Mouse (Mus musculus): ENCODE measurements around the gene Pikfyve. TPM values are rescaled to one million over a fixed set of nuclear protein-coding genes. Genes with fewer than 3 reads are reported as not detected.
"Not testable (repeated sequence)": the region's sequence is repeated elsewhere in the genome, so short reads cannot be mapped to it uniquely, and the experiment has no call there.

Gene Pikfyve
- polyA plus RNA-seq, 1 experiment from 2014 or later = 6.7 TPM

GRCm38 (mm10) chr1:65217972-65218371, 31.5 kb downstream of the Pikfyve start:
- no peak overlapping the region for H3K4me3 ChIP-seq (ENCODE audit: low read depth, low read length)

DNA sequence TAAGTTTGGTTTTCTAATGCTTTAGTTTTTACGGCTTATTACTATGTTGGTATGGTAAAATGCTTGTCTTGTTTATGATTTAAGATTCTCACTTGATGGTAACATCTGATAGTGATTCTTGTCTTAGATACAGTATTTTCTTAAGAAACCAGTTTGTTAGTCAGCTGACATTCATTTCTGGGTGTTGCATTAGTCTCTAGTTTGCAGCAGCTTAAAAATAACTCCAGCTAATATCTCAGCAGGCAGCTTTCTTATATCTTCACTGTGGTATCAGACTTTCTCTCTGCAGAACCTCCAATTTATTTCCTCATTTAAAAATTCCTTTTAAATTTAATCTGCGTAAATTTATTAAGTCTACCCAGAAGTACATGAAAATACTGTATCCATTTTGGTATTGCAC, 37.2 kb downstream of the Pikfyve start:
- 91% methylated on average over 2 of the region's 2 CpGs for WGBS
- H3K27ac ChIP-seq (ENCODE audit: low read depth, low read length) = no peak overlapping the region
- H3K9ac ChIP-seq (ENCODE audit: low read depth, low read length) = no peak overlapping the region
- no peaks in the 10 kb centered on the region for H3K27me3 ChIP-seq (replicated peaks; ENCODE audit: control insufficient read depth, insufficient read depth, low read length)
- ATAC-seq = no peak
- no peak for TF ChIP-seq CTCF (IDR thresholded peaks at IDR 0.05; ENCODE audit: low read depth)
- no peaks in the 10 kb centered on the region for H3K9me3 ChIP-seq (ENCODE audit: control insufficient read depth)
- no peak overlapping the region for H3K4me3 ChIP-seq (ENCODE audit: low read depth, low read length)
- H3K4me2 ChIP-seq (replicated peaks; ENCODE audit: low read depth) = no peak overlapping the region
- H3K36me3 ChIP-seq (ENCODE audit: control insufficient read depth, insufficient read depth) = peaks cover 26% of the 10 kb centered on the region
- no peaks in the 10 kb centered on the region for H3K4me1 ChIP-seq (replicated peaks; ENCODE audit: control insufficient read depth, insufficient read depth, low read length)

More at GRCm38 (mm10) chr1:65217972-65218371, 31.5 kb downstream of the Pikfyve start:
- no peak overlapping the region for H3K4me2 ChIP-seq (replicated peaks; ENCODE audit: low read depth)
- 81% methylated on average over 1 of the region's 1 CpGs for WGBS
- no peak for TF ChIP-seq CTCF (IDR thresholded peaks at IDR 0.05; ENCODE audit: low read depth)
- H3K9ac ChIP-seq (ENCODE audit: low read depth, low read length) = no peak overlapping the region
- ATAC-seq = no peak
- no peaks in the 10 kb centered on the region for H3K9me3 ChIP-seq (ENCODE audit: control insufficient read depth)
- H3K27me3 ChIP-seq (replicated peaks; ENCODE audit: control insufficient read depth, insufficient read depth, low read length) = no peaks in the 10 kb centered on the region
- H3K4me1 ChIP-seq (replicated peaks; ENCODE audit: control insufficient read depth, insufficient read depth, low read length) = no peaks in the 10 kb centered on the region
- peaks cover 24% of the 10 kb centered on the region for H3K36me3 ChIP-seq (ENCODE audit: control insufficient read depth, insufficient read depth)
- no peak overlapping the region for H3K27ac ChIP-seq (ENCODE audit: low read depth, low read length)

DNA sequence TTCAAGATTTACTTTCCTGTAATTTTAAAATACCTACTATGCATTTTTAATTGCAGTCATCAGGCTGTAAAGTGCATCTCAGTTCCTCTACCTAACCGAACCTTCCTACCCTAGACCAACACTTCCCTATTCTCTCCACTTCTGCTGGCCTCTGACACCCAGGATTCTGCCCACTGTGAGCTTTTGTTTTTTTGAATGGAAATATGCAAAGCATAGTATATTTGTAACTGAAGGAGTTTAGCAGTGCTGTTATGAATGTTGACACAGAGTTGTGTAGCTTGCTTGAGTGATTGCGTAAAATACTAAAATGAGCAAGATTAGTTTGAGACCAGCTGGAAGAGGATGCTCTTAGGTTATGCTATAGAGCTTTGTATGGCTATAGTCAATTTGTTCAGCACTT, 41.2 kb downstream of the Pikfyve start:
- 84% methylated on average over 2 of the region's 2 CpGs for WGBS
- Histone ChIP-seq H3K9me3 (ENCODE audit: control insufficient read depth) (no peaks in the 10 kb centered on the region), H3K4me3 (ENCODE audit: low read depth, low read length) (no peak overlapping the region), H3K4me2 (replicated peaks; ENCODE audit: low read depth) (no peak overlapping the region), H3K27ac (ENCODE audit: low read depth, low read length) (no peak overlapping the region), H3K4me1 (replicated peaks; ENCODE audit: control insufficient read depth, insufficient read depth, low read length) (no peaks in the 10 kb centered on the region), H3K27me3 (replicated peaks; ENCODE audit: control insufficient read depth, insufficient read depth, low read length) (no peaks in the 10 kb centered on the region), H3K9ac (ENCODE audit: low read depth, low read length) (no peak overlapping the region), H3K36me3 (ENCODE audit: control insufficient read depth, insufficient read depth) (peaks cover 11% of the 10 kb centered on the region)
- no peak for TF ChIP-seq CTCF (IDR thresholded peaks at IDR 0.05; ENCODE audit: low read depth)
- ATAC-seq = no peak

DNA sequence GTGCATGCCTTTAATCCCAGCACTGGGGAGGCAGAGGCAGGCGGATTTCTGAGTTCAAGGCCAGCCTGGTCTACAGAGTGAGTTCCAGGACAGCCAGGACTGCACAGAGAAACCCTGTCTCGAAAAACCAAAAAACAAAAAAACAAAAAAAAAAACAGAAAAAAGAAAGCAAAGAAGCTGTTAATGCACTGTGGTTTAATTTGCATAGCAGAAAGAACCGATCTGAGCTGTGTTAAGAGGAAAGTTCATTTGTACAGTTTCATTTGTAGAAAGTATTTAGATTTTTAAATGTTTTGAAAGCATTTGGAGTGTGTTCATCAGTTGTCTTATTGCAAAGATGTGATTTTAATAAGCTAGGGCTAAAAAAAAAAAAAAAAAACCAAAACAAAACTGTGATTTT, 43.3 kb downstream of the Pikfyve start:
- 94% methylated on average over 3 of the region's 3 CpGs for WGBS
- H3K27ac ChIP-seq (ENCODE audit: low read depth, low read length); H3K9me3 ChIP-seq (ENCODE audit: control insufficient read depth); H3K4me3 ChIP-seq (ENCODE audit: low read depth, low read length); H3K4me1 ChIP-seq (replicated peaks; ENCODE audit: control insufficient read depth, insufficient read depth, low read length); H3K9ac ChIP-seq (ENCODE audit: low read depth, low read length); H3K27me3 ChIP-seq (replicated peaks; ENCODE audit: control insufficient read depth, insufficient read depth, low read length); H3K36me3 ChIP-seq (ENCODE audit: control insufficient read depth, insufficient read depth); H3K4me2 ChIP-seq (replicated peaks; ENCODE audit: low read depth); ATAC-seq: not testable (repeated sequence)

- H3K4me3 ChIP-seq (ENCODE audit: low read depth, low read length) = no peak overlapping the region
- H3K4me1 ChIP-seq (replicated peaks; ENCODE audit: control insufficient read depth, insufficient read depth, low read length) = no peaks in the 10 kb centered on the region
- no peak overlapping the region for H3K27ac ChIP-seq (ENCODE audit: low read depth, low read length)
- no peak for ATAC-seq
- H3K9me3 ChIP-seq (ENCODE audit: control insufficient read depth) = no peaks in the 10 kb centered on the region
- no peaks in the 10 kb centered on the region for H3K27me3 ChIP-seq (replicated peaks; ENCODE audit: control insufficient read depth, insufficient read depth, low read length)
- no peak for TF ChIP-seq CTCF (IDR thresholded peaks at IDR 0.05; ENCODE audit: low read depth)
- WGBS = 74% methylated on average over 1 of the region's 1 CpGs
- H3K36me3 ChIP-seq (ENCODE audit: control insufficient read depth, insufficient read depth) = peaks cover 12% of the 10 kb centered on the region
- H3K4me2 ChIP-seq (replicated peaks; ENCODE audit: low read depth) = no peak overlapping the region
- H3K9ac ChIP-seq (ENCODE audit: low read depth, low read length) = no peak overlapping the region
Measured at GRCm38 (mm10) chr1:65230566-65230965, 44.1 kb downstream of the Pikfyve start.

- H3K4me3 ChIP-seq (ENCODE audit: low read depth, low read length) = no peak overlapping the region
Measured at GRCm38 (mm10) chr1:65237712-65238111, 51.2 kb downstream of the Pikfyve start.

GRCm38 (mm10) chr1:65245637-65246036, 59.2 kb downstream of the Pikfyve start:
- Histone ChIP-seq H3K27me3 (replicated peaks; ENCODE audit: control insufficient read depth, insufficient read depth, low read length) (no peaks in the 10 kb centered on the region), H3K9ac (ENCODE audit: low read depth, low read length) (no peak overlapping the region), H3K4me2 (replicated peaks; ENCODE audit: low read depth) (no peak overlapping the region), H3K4me1 (replicated peaks; ENCODE audit: control insufficient read depth, insufficient read depth, low read length) (no peaks in the 10 kb centered on the region), H3K4me3 (ENCODE audit: low read depth, low read length) (no peak overlapping the region), H3K36me3 (ENCODE audit: control insufficient read depth, insufficient read depth) (peaks cover 35% of the 10 kb centered on the region), H3K27ac (ENCODE audit: low read depth, low read length) (no peak overlapping the region), H3K9me3 (ENCODE audit: control insufficient read depth) (no peaks in the 10 kb centered on the region)
- 88% methylated on average over 1 of the region's 1 CpGs for whole genome bisulfite sequencing
- no peak for TF ChIP-seq CTCF (IDR thresholded peaks at IDR 0.05; ENCODE audit: low read depth)
- ATAC-seq = no peak

More at GRCm38 (mm10) chr1:65237712-65238111, 51.2 kb downstream of the Pikfyve start:
- Histone ChIP-seq H3K9ac (ENCODE audit: low read depth, low read length) (no peak overlapping the region), H3K4me2 (replicated peaks; ENCODE audit: low read depth) (no peak overlapping the region), H3K4me1 (replicated peaks; ENCODE audit: control insufficient read depth, insufficient read depth, low read length) (no peaks in the 10 kb centered on the region), H3K27ac (ENCODE audit: low read depth, low read length) (no peak overlapping the region), H3K27me3 (replicated peaks; ENCODE audit: control insufficient read depth, insufficient read depth, low read length) (no peaks in the 10 kb centered on the region), H3K36me3 (ENCODE audit: control insufficient read depth, insufficient read depth) (peaks cover 27% of the 10 kb centered on the region), H3K9me3 (ENCODE audit: control insufficient read depth) (no peaks in the 10 kb centered on the region)
- ATAC-seq = no peak
- no peak for TF ChIP-seq CTCF (IDR thresholded peaks at IDR 0.05; ENCODE audit: low read depth)
- 79% methylated on average over 3 of the region's 3 CpGs for WGBS

Data from intestine, postnatal 0 days (tissue).